Mouse (Mus musculus): ENCODE measurements at regions not wholly inside any gene's neighbourhood (a gene's known extent, or its start where the extent isn't known, plus 50 kb on each side); places are given as distances from the start of the nearest gene placed in this dataset.

- DNase-seq (ENCODE audit: low read depth, low spot score) = no peak
These were observed 257.7 kb upstream of the Atp11b start for GRCm38 (mm10) chr3:35496027-35496824.

GRCm38 (mm10) chr3:35510314-35510713, 243.6 kb upstream of the Atp11b start:
- DNase-seq (ENCODE audit: low read depth, low spot score) = no peak

DNA sequence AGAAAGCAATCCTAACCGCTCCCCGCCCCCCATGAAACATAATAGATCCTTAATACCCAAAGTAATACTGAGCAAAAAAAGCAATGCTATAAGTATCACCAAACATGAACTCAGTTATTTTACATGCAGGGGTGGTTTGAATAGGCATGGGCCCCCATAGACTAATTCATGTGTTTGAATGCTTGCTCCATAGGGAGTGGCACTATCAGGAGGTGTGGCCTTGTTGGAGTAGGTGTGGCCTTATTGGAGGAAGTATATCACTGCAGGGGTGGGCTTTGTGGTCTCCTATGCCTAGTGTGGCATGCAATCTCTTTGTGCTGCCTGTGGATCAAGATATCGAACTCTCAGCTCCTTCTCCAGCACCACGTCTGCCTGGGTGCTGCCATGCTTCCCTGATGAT, 237.4 kb upstream of the Atp11b start:
- no peak for DNase-seq (ENCODE audit: low read depth, low spot score)

GRCm38 (mm10) chr3:35520131-35520530, 233.8 kb upstream of the Atp11b start:
- no peak for DNase-seq (ENCODE audit: low read depth, low spot score)

- no peak for DNase-seq (ENCODE audit: low read depth, low spot score)
These were observed 206.2 kb upstream of the Atp11b start for GRCm38 (mm10) chr3:35547696-35548095.

- no peak for DNase-seq (ENCODE audit: low read depth, low spot score)
These were observed 202.1 kb upstream of the Atp11b start for GRCm38 (mm10) chr3:35551791-35552190.

DNA sequence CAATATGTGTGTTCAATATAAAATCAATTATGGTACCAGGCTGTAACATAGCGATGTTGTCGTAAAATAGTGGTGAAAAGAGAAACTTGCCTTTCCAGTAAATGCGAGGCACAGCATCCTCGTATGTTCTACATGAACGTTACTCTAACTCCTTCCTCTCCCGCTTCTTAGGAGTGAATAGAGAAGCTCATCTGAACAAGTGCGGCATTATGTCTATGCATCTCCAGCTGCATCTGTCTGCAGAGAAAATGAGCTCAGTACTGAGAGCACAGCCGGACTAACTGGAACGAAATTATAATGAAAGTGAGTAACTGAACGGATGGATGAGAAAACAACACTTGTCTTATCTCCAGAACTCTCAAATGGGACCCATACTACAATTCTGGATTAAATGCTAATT, 193.5 kb upstream of the Atp11b start:
- DNase-seq (ENCODE audit: low read depth, low spot score) = no peak

DNA sequence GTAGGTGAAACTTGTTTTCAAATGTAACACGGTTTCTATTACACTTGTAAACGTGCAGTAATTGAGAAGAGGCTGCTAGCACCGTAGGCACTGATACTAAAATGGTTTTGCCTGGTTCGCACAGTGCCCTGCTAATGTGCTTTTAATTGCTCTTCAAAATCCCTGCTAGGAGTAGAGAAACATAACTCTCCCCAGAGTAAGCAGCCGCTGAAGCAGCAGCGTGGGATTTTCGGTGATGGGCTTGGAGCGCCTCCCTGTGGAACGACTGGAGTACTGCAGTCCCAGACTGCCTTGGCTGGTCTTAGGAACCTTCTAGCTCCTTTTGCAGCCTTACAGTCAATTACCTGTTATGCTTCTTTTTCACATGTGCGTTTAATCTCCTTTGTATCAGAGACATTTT, 179.5 kb upstream of the Atp11b start:
- peak; percentile 24 for DNase-seq (ENCODE audit: low read depth, low spot score)

Data from brain, embryonic 18.5 days (tissue).